Mouse (Mus musculus) MEL-GATA-1-ER (cell line): ENCODE measurements around the gene Sf3a3.

Source experiments
- DNase-seq: peaks from one replicate; pipeline ENCODE4 v3.0.0-alpha.2; 2012; ENCODE audit warnings: low read depth; ENCODE audit errors: extremely low read depth

The Sf3a3 gene

DNA sequence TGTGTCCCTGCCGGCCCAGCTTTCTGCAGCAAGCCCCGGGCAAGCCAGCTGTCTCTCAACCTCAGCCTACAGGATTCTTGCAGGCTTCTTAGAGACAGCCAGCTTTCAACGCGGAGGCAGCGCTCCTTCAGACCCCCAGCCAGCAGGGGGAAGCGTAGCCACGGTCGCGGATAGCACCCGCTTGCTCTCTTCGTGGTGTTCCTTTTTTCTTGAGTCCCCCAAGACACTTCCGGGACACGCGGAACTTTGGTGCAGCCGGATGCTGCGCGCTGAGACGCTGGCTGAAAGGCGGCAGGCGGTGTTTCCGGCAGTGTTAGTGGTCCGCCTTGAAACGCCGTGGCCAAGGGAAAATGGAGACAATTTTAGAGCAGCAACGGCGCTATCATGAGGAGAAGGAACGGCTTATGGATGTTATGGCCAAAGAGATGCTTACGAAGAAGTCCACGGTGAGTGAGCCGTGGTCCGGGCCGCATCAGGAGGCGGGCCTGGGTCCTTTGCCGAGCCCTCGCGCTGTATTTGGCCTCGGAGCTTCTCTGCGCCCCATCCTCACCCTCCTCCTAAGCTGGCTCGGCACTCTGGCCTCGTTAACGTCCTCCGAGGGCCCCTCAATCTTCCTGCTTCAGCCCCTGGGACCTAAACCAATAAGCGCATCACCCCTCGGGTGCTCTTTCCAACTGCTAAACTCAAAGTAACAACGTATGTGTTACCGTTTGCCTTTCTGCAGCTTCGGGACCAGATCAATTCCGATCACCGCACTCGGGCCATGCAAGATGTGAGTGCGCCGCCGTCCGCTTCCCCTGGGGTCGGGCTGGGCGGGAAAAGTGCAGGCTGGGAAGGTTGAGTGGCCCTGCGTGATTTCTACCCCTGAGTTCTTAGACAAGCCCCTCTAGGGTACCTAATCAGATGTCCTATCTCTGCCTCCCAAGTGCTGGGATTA lies at the start of gene Sf3a3:
Gene Sf3a3, plus strand, starts transcription at position 232 of the 937 bp plus-strand sequence.
- peak; percentile 95 for DNase-seq

DNA sequence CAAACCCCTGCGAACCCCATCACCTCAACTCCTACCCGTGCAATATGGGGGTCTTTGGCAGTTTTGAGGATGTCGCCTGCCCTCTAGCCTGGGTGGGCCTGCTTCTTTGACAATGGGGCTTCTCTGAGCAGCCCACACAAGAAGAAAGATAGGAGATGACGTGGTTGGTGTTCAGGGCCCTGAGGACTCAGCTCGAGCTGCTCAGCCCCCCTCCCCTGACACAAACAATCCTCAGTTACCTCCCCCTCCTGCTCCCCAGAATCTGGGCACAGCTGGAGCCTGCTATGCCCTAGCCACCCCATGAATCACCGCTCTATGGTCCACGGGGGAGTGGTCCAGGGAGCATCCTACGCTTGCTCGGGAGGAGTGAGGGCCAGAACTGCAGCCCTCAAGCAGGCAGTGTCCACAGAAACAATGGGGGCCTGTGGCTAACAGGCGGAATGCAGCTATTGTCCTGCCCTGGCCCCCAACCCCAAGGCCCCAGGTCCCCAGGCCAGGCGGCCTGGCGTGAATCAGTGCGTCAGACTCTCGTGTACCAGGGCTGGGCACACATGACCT lies 47.0 kb upstream of the Sf3a3 start:
- DNase-seq: no peak

DNA sequence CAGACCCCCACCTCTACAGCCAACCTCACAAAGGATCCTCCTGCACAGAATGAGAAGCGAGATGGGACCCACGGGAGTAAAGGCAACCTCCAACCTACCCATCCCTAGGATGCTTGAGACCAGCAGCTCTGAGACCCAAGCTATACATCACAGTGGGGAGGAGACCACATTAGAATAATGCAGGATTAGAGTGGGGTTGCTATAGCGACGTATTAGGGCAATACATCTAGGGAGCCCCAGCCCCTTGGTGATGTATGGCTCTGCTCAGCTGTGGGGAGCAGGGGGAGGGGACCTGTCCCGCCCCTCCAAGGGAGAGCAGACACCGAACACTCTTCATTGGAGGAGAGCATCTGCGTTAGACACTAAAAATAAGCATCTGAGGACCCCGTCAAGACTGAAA lies 46.5 kb upstream of the Sf3a3 start:
- no peak for DNase-seq

DNA sequence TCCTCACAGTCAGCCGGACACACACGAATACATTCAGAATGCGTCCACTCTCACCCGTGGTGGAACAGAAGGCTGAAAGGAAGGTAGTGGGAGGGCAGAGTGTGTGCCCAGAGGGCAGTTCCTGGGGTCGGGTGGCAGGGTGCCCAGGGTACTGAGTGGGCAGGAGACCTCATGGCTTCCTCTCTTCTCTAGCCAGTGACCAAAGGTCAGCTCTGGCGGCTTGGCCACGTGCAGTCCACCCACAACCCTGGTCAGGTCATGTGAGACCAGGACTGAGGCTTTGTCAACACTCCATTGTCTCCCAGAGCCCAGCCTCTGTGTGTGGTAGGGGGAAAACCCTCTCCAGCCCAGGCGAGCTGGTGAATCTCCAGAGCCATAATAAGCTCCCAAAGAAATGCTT lies 44.3 kb upstream of the Sf3a3 start:
- no peak for DNase-seq

DNA sequence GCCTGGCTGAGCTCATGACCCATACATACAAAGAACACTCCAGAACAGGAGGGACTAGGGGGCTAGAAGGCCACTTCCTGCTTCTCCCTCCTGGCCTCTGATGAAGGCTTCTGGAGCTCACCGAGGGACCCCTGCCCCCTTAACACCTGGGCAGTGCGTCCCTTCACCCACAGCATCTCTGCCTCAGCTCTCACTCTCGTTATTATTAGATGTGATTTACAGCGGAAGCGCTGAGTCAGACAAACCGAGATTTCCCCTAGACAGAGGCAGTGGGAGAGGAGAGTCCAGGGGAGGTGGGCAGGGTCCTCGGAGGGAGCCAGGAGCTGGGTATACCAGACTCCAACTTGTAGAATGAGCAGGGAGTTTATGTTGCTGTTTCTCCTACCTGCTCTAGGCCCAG lies 43.0 kb upstream of the Sf3a3 start:
- DNase-seq: no peak

- no peak for DNase-seq
Observed at GRCm38 (mm10) chr4:124672347-124673320, 41.9 kb upstream of the Sf3a3 start.

- no peak for DNase-seq
Observed at GRCm38 (mm10) chr4:124674334-124675032, 40.1 kb upstream of the Sf3a3 start.

DNA sequence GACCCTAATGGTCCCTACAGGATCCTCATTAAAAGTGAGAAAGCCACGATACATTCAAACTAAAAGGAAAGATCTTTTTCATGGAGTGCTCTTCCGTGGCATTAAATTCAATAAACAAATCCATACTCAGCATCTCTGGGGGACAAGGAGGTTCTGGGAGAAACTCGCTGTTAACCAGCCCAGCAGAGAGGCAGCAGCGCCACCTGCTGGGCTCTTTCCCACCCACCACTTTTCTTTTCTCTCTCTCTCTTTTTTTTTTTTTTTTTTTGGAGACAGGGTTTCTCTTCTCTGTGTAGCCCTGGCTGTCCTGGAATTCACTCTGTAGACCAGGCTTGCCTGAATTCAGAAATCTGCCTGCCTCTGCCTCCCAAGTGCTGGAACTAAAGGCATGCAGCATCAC lies 39.5 kb upstream of the Sf3a3 start:
- DNase-seq: no peak

DNA sequence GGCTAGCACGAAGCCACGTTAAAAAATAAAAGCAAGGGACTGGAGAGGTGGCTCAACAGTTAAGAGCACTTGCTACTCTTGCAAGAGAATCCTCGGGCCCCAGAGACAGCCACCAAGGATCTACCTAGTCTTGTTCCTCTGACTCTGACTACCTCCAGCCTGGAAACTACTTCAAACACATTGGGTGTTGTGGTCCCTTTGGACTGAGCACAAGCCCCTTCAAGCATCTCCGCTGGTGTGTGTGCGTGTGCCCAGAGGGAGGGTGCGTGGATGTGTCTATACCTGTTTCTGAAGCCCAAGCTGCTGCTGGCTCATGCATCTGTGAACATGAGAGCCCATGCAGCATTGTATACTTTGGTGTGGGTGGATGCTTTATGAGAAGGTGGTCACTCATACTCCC lies 38.6 kb upstream of the Sf3a3 start:
- no peak for DNase-seq

DNA sequence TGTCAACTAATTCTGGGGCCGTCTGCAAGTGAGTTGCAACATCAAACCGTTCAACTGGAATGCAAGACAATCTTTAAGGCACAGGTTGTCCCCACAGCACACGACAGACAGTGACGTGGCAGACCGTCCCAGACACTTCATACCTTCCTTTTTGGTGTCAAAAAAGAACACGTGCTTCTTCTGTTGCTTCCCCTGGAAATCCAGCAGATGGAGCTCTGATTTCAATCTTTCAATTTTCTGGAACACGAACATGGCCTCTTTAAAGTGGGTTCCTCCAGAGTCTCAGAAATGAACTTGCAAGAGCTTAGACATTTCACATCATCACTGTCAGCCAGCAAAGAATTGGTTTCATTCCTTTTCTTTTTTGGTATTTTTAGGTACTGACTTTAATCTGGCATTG lies 32.3 kb upstream of the Sf3a3 start:
- no peak for DNase-seq

DNA sequence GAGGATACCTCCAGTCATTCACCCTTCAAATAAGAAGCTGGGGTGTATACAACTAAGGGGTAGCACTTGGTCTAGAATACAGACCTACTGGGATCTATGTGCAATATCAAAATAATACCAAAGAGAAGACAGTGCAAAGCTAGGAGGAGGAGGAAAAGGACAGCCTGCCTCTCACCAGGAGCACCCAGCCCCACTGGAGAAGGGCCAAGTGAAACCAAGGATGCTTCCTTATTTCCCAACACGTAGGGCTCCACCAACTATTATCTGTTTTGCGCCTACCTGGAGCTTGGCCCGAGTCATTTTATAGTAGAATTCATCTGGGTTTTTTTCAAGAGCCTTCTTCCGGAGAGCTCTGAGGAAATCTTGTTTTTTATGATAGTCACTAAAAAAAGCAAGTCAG lies 31.1 kb upstream of the Sf3a3 start:
- DNase-seq: no peak

GRCm38 (mm10) chr4:124685004-124685403 lies 29.6 kb upstream of the Sf3a3 start:
- DNase-seq: no peak

DNA sequence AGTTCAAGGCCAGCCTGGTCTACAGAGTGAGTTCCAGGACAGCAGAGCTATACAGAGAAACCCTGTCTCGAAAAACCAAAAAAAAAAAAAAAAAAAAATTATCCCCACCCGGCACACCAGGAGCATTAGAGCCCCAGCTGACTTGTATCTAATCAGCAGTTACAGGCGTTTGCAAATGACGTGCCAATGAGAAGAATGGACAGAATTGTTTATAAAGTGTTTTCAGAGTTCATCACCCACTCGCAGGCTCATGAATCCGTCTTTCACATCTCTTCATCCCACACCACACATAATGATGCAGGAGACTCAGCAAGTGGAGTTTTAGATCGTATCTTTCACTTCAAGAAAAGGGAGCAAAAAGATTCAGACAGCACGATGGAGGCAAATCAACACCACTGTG lies 29.1 kb upstream of the Sf3a3 start:
- DNase-seq: no peak

DNA sequence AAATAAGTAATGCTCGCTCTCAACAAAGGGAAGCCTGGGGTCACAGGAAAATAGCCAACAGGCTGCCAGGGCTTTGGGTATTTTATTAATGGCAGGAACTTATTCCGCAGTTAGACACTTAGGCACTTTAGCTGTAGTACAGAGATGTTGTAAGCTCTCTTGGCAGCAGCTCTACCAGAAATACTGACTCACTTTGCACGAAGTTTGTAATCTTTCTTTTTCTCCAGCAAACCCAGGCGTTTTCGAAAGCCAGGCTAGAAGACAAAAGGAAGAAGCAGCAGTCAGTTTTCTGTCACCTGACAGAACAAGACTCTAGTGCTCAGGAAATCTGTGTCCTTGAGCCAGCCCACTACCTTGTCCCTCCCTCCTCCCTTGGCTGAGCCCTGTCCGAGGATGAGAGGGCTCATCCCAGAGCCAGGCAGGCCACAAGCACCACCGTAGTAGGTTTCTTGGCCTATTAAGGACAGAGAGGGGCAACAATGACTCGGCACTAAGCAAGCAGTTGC lies 28.6 kb upstream of the Sf3a3 start:
- no peak for DNase-seq

- DNase-seq: peak; percentile 34
Observed at GRCm38 (mm10) chr4:124691455-124691854, 23.1 kb upstream of the Sf3a3 start.

DNA sequence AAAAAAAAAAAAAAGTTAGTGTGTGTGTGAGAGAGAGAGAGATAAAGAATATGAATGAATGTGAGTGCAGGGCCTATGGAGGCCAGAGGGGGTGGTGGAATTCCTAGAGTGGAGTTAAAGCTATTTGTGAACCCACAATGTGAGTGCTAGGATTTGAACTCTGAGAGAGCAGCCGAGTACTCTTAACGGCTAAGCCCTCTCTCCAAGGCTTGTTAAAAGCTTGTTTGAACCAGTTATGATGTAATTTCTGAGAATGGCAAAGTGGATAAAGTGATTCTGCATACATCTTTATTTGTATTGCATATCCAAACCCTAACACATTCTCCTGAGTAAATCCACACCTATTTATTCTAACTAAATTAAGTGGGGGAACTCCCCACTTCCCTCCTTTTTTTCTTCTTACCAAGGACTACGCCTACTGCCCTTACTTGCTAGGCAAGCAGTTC lies 22.1 kb upstream of the Sf3a3 start:
- DNase-seq: peak; percentile 36

GRCm38 (mm10) chr4:124693135-124693894 lies 21.3 kb upstream of the Sf3a3 start, which contains the start of gene Utp11:
Gene Utp11, minus strand, starts transcription at chr4:124693600.
- peak; percentile 91 for DNase-seq

- DNase-seq: no peak
Observed at GRCm38 (mm10) chr4:124694572-124694971, 20.0 kb upstream of the Sf3a3 start.

DNA sequence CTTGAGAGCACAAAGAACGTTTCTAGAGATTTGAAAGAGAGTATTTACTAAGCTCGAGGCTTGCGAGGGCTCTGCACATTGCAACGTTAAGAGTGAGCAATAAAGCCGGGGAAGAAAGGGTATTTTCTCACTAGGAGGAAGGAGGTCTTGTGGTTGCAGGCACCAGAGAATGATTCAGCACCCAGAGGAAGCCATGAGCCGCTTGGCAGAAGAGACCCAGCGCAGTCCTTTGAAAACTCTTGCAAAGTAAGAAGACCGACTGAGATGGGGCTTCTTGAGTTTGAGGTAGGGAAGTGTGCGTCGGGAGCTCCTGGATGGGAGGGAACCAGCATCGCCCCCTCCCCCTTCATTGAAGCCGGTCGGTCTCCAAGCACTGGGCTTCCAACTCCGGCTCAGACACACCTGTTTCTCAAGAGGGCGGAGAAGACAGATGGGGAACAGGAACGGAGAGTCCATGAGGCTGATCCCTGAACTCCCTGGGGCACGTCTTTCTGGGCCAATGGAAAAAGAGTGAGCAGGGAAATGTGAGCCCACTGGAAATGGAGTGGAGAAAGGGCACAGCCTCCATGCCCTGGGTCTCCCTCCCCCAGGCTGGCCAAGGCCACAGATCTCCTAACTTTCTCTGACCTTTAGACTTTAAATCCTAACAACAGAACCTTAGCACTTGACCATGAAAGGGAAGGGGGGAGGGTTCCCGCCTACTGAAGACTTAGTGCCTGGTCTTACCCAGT lies 18.6 kb upstream of the Sf3a3 start:
- no peak for DNase-seq
